ENCODE assay signal across 9 mouse cellular contexts in genomic region chr6:83141636-83142035, GRCm38 (mm10). TPM values are rescaled to one million over a fixed set of nuclear protein-coding genes. Genes with fewer than 3 reads are reported as not detected.
A peak's percentile ranks its signal among the peaks of the same experiment; 100 is the strongest.
DNase-seq lines count a peak whose midpoint lies in the region; ATAC-seq and TF ChIP-seq lines count a peak whose summit lies in the region.
"Had no signal": no experiment of that assay in that cellular context is flagged by ENCODE, and none has a peak within 500 bp of the region (broad histone marks: within the 10 kb centered on the region; RNA-seq: fewer than 3 reads in every experiment).

No protein-coding gene starts in this region.

- peaks cover 56% of the 10 kb centered on the region for H3K4me1 ChIP-seq in heart, embryonic 10.5 days
- H3K4me1 ChIP-seq in E14TG2a.4 (replicated peaks; ENCODE audit: low read depth, low read length), result peaks cover 56% of the 10 kb centered on the region
- H3K4me1 ChIP-seq in forebrain, embryonic 16.5 days (replicated peaks; ENCODE audit: control insufficient read depth, insufficient read depth, low read length), result peaks cover 23% of the 10 kb centered on the region
- peaks cover 57% of the 10 kb centered on the region for H3K4me1 ChIP-seq in limb, embryonic 13.5 days

- TF ChIP-seq CTCF in E14TG2a.4 (conservative IDR thresholded peaks at IDR 0.05; ENCODE audit: low read length), result no peak

- peaks cover 3% of the 10 kb centered on the region; the same call in 1 of the 2 replicates for H3K36me3 ChIP-seq in heart, embryonic 10.5 days
- no peaks in the 10 kb centered on the region for H3K36me3 ChIP-seq in E14TG2a.4 (ENCODE audit: insufficient read depth, low read length)
- no peaks in the 10 kb centered on the region for H3K36me3 ChIP-seq in forebrain, embryonic 16.5 days (ENCODE audit: control insufficient read depth, insufficient read depth)
- H3K36me3 ChIP-seq in limb, embryonic 13.5 days, result peaks cover 30% of the 10 kb centered on the region

- peak overlapping the region; percentile 87 for H3K27ac ChIP-seq in heart, embryonic 10.5 days
- no peak overlapping the region for H3K27ac ChIP-seq in forebrain, embryonic 16.5 days (ENCODE audit: low read length)
- no peak overlapping the region for H3K27ac ChIP-seq in limb, embryonic 13.5 days

- no peak for ATAC-seq in forebrain, embryonic 16.5 days
- ATAC-seq in limb, embryonic 13.5 days (ENCODE audit: low FRiP score, low read depth), result no peak
- ATAC-seq in inflammation-experienced regulatory T-cells, adult 6 months, result no peak

- 0 out of 2 replicates have a peak, but pooled peaks cover 5% of the 10 kb centered on the region for H3K27me3 ChIP-seq in heart, embryonic 10.5 days (ENCODE audit: insufficient read depth, poor library complexity, severe bottlenecking)
- H3K27me3 ChIP-seq in E14TG2a.4 (ENCODE audit: insufficient read depth, low read length), result peaks cover 76% of the 10 kb centered on the region
- H3K27me3 ChIP-seq in forebrain, embryonic 16.5 days (replicated peaks; ENCODE audit: control insufficient read depth, insufficient read depth, low read length), result peaks cover 4% of the 10 kb centered on the region
- no peaks in the 10 kb centered on the region for H3K27me3 ChIP-seq in limb, embryonic 13.5 days

- intact Hi-C loops in heart, postnatal 25 days (cut with DNase I), result no loop called here

- 39% methylated on average over 4 of the region's 4 CpGs for WGBS in heart, embryonic 10.5 days
- WGBS in forebrain, embryonic 16.5 days, result 43% methylated on average over 4 of the region's 4 CpGs
- 35% methylated on average over 4 of the region's 4 CpGs for WGBS in limb, embryonic 13.5 days

- H3K9ac ChIP-seq in forebrain, embryonic 16.5 days (replicated peaks; ENCODE audit: low read depth, low read length), result no peak overlapping the region; the same call in 1 of the 2 replicates
- peak overlapping the region; percentile 69 for H3K9ac ChIP-seq in limb, embryonic 13.5 days

- H3K4me2 ChIP-seq in forebrain, embryonic 16.5 days (ENCODE audit: low read length), result peak overlapping the region; percentile 72
- peak overlapping the region; percentile 70 for H3K4me2 ChIP-seq in limb, embryonic 13.5 days (replicated peaks)

- no peaks in the 10 kb centered on the region for H3K9me3 ChIP-seq in heart, embryonic 10.5 days
- H3K9me3 ChIP-seq in E14TG2a.4 (ENCODE audit: low read length), result peaks cover 5% of the 10 kb centered on the region; the same call in 1 of the 2 replicates
- H3K9me3 ChIP-seq in forebrain, embryonic 16.5 days (ENCODE audit: control insufficient read depth, low read length), result no peaks in the 10 kb centered on the region
- no peaks in the 10 kb centered on the region for H3K9me3 ChIP-seq in limb, embryonic 13.5 days
- H3K9me3 ChIP-seq: megakaryocyte, embryonic 14.5 days had no signal

- peak overlapping the region; percentile 60 for H3K4me3 ChIP-seq in heart, embryonic 10.5 days
- peak overlapping the region; percentile 77 for H3K4me3 ChIP-seq in E14TG2a.4 (replicated peaks; ENCODE audit: low read length)
- H3K4me3 ChIP-seq in forebrain, embryonic 16.5 days (replicated peaks; ENCODE audit: low read length), result peak overlapping the region; percentile 39
- H3K4me3 ChIP-seq in limb, embryonic 13.5 days, result peak overlapping the region; percentile 37

- no peak for DNase-seq in heart, embryonic 10.5 days (ENCODE audit: low spot score)
- DNase-seq in heart, postnatal 25 days (ENCODE audit: low spot score), result no peak
- no peak for DNase-seq in frontal cortex, postnatal 10 days (ENCODE audit: low spot score in 2 of 2)
- DNase-seq in layer of hippocampus, adult 9-11 months, result no peak

RNA-seq across cellular contexts. Expression of gene Rtkn, which starts 6.4 kb away (rescaled TPM):
- polyA plus RNA-seq in heart, embryonic 10.5 days (2016; fragmentation: Nextera tagmentation; extraction: Ambion mirVana), result 18.4 and 24.4 TPM in 2 replicates
- total RNA-seq in heart, postnatal 25 days (2021), result 1 to 10 TPM; 2.8 to 5.4 TPM
- polyA plus RNA-seq in forebrain, embryonic 16.5 days (2015; fragmentation: Nextera tagmentation; extraction: Ambion mirVana), result 6.9 and 7.4 TPM in 2 replicates
- polyA plus RNA-seq in limb, embryonic 13.5 days (2015; fragmentation: Nextera tagmentation; extraction: Ambion mirVana), result 64.7 and 74.1 TPM in 2 replicates
- polyA plus RNA-seq in inflammation-experienced regulatory T-cells, adult 6 months (2017; shearing (Covaris generic)), result 1 to 10 TPM in 1 of 3 experiments, not detected in 2; 3.7 TPM

RNA-seq across cellular contexts. Expression of gene Wdr54, which starts 14.6 kb away (rescaled TPM):
- polyA plus RNA-seq in heart, embryonic 10.5 days (2016; fragmentation: Nextera tagmentation; extraction: Ambion mirVana), result 6.9 and 7.3 TPM in 2 replicates
- total RNA-seq in heart, postnatal 25 days (2021), result 1 to 10 TPM; 1.0 to 2.3 TPM
- polyA plus RNA-seq in forebrain, embryonic 16.5 days (2015; fragmentation: Nextera tagmentation; extraction: Ambion mirVana), result 18.2 and 21.7 TPM in 2 replicates
- polyA plus RNA-seq in limb, embryonic 13.5 days (2015; fragmentation: Nextera tagmentation; extraction: Ambion mirVana), result 6.9 and 7.4 TPM in 2 replicates
- polyA plus RNA-seq in inflammation-experienced regulatory T-cells, adult 6 months (2017; shearing (Covaris generic)), result under 1 TPM in 2 of 3 experiments, not detected in 1; 0.19 to 0.48 TPM

RNA-seq across cellular contexts. Expression of gene 1700003E16Rik, which starts 14.6 kb away (rescaled TPM):
- polyA plus RNA-seq in heart, embryonic 10.5 days (2016; fragmentation: Nextera tagmentation; extraction: Ambion mirVana), result 0.23 and 0.50 TPM in 2 replicates
- under 1 TPM in 1 of 2 experiments, not detected in 1; 0.17 TPM for total RNA-seq in heart, postnatal 25 days (2021)
- polyA plus RNA-seq in forebrain, embryonic 16.5 days (2015; fragmentation: Nextera tagmentation; extraction: Ambion mirVana), result 7.8 and 9.4 TPM in 2 replicates
- 3.7 and 3.8 TPM in 2 replicates for polyA plus RNA-seq in limb, embryonic 13.5 days (2015; fragmentation: Nextera tagmentation; extraction: Ambion mirVana)
- polyA plus RNA-seq in inflammation-experienced regulatory T-cells, adult 6 months (2017; shearing (Covaris generic)), result not detected

RNA-seq across cellular contexts. Expression of gene Ino80b, which starts 16.4 kb away (rescaled TPM):
- 11.4 and 16.1 TPM in 2 replicates for polyA plus RNA-seq in heart, embryonic 10.5 days (2016; fragmentation: Nextera tagmentation; extraction: Ambion mirVana)
- total RNA-seq in heart, postnatal 25 days (2021), result 10 to 100 TPM in 1 of 2 experiments, 1 to 10 TPM in 1; 7.0 to 12.7 TPM
- polyA plus RNA-seq in forebrain, embryonic 16.5 days (2015; fragmentation: Nextera tagmentation; extraction: Ambion mirVana), result 11.4 and 14.4 TPM in 2 replicates
- polyA plus RNA-seq in limb, embryonic 13.5 days (2015; fragmentation: Nextera tagmentation; extraction: Ambion mirVana), result 12.4 and 12.8 TPM in 2 replicates
- 1 to 10 TPM in 2 of 3 experiments, not detected in 1; 1.0 to 2.8 TPM for polyA plus RNA-seq in inflammation-experienced regulatory T-cells, adult 6 months (2017; shearing (Covaris generic))

RNA-seq across cellular contexts. Expression of gene Wbp1, which starts 20.3 kb away (rescaled TPM):
- 101 and 113 TPM in 2 replicates for polyA plus RNA-seq in heart, embryonic 10.5 days (2016; fragmentation: Nextera tagmentation; extraction: Ambion mirVana)
- 10 to 100 TPM; 72.5 to 74.0 TPM for total RNA-seq in heart, postnatal 25 days (2021)
- 209 and 228 TPM in 2 replicates for polyA plus RNA-seq in forebrain, embryonic 16.5 days (2015; fragmentation: Nextera tagmentation; extraction: Ambion mirVana)
- 161 and 169 TPM in 2 replicates for polyA plus RNA-seq in limb, embryonic 13.5 days (2015; fragmentation: Nextera tagmentation; extraction: Ambion mirVana)
- polyA plus RNA-seq in inflammation-experienced regulatory T-cells, adult 6 months (2017; shearing (Covaris generic)), result 10 to 100 TPM; 25.1 to 28.9 (median 28.3) TPM
